Mouse (Mus musculus): Measurements from ENCODE around the gene Slc17a4.

- no peak for TF ChIP-seq CTCF (IDR thresholded peaks at IDR 0.05; ENCODE audit: low read depth)
- TF ChIP-seq EP300 (IDR thresholded peaks at IDR 0.05; ENCODE audit: low read depth) = no peak
These were observed 11.0 kb upstream of the Slc17a4 start for GRCm38 (mm10) chr13:23925792-23926191.
